Mouse (Mus musculus) testis, adult 2 months (tissue): ENCODE measurements around the gene Vwa3b. TPM values are rescaled to one million over a fixed set of nuclear protein-coding genes. Genes with fewer than 3 reads are reported as not detected.

ENCODE experiments used
- H3K27ac ChIP-seq: fragments of 200-500 bp; 2 replicates; pipeline ENCODE4 v1.5.1; 2012; ENCODE audit warnings: low read depth, low read length; ENCODE audit not compliant: control insufficient read depth, insufficient read depth
- H3K27me3 ChIP-seq: fragments of 200-500 bp; 2 replicates; pipeline ENCODE4 v1.6.1; 2012; ENCODE audit warnings: mild to moderate bottlenecking, low read length, moderate library complexity; ENCODE audit not compliant: control insufficient read depth, insufficient read depth
- H3K36me3 ChIP-seq: fragments of 200-500 bp; 2 replicates; pipeline ENCODE4 v1.6.1; 2012; ENCODE audit warnings: mild to moderate bottlenecking, low read length; ENCODE audit not compliant: control insufficient read depth, insufficient read depth
- H3K4me1 ChIP-seq: fragments of 200-500 bp; 2 replicates; pipeline ENCODE4 v1.6.1; 2012; ENCODE audit warnings: low read length; ENCODE audit not compliant: control insufficient read depth, insufficient read depth
- H3K4me3 ChIP-seq: fragments of 200-500 bp; 2 replicates; pipeline ENCODE4 v1.5.1; 2012; ENCODE audit warnings: low read depth, mild to moderate bottlenecking, low read length, moderate library complexity, mixed read lengths; ENCODE audit not compliant: control insufficient read depth
- CTCF ChIP-seq: fragments of 200-500 bp; IDR thresholded peaks from 2 replicates; pipeline ENCODE4 v1.5.1; 2012; ENCODE audit warnings: low read depth, mild to moderate bottlenecking, inconsistent platforms, low read length, moderate library complexity; ENCODE audit not compliant: control insufficient read depth, insufficient read depth, insufficient replicate concordance
- POLR2A ChIP-seq: fragments of 200-500 bp; IDR thresholded peaks from 2 replicates; pipeline ENCODE4 v1.6.1; 2012; ENCODE audit warnings: low read depth, mild to moderate bottlenecking, inconsistent platforms, low read length, moderate library complexity; ENCODE audit not compliant: control insufficient read depth
- polyA plus RNA-seq: library from polyadenylated mRNA; depleted of rRNA; stranded (reverse); fragments of >200 nt; gene quantifications from 2 replicates; pipeline ENCODE4 v1.2.3, GENCODE M21; 2012

The Vwa3b gene
- polyA plus RNA-seq, 1 experiment = 219 TPM

DNA sequence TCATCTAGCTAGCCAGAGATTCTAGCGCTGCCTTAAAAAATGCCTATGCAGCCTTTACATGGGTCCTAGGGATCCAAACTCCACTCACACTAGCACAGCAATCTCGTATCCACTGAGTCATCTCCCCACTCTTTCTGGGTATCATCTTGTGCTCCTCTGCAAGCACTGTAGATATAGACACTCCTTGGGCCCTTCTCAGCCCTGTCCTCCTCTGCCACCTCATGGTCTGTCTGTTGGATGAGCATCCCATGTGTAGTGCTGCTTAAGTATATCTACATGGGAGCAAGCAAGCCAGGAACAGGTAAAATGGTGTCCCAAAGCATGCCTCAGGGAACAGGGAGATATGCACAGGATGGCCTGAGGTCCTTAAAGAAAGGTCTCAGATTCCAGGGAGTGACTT, 151.5 kb downstream of the Vwa3b start:
- no peaks in the 10 kb centered on the region for H3K36me3 ChIP-seq
- no peak overlapping the region for H3K27ac ChIP-seq
- H3K4me1 ChIP-seq = no peaks in the 10 kb centered on the region
- no peak overlapping the region for H3K4me3 ChIP-seq
- no peaks in the 10 kb centered on the region for H3K27me3 ChIP-seq
- TF ChIP-seq POLR2A = no peak
- no peak for TF ChIP-seq CTCF

DNA sequence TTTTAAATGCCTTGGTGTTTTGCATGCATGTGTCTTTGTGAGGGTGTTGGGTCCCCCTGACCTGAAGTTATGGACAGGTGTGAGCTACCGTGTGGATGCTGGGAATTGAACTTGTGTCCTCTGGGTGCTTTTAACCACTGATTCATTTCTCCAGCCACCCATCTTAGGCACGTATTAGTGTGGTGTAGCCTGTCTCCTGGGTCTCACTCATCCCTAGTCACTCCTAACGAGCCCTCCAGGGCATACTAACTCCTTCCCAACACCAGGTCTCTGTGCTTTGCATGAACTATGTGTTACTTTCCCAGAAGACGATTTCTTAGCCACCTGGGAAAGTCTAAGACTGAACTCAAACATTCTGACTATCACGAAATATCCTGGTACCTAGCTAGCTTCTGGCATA, 153.5 kb downstream of the Vwa3b start:
- Histone ChIP-seq H3K27me3 (no peaks in the 10 kb centered on the region), H3K4me1 (no peaks in the 10 kb centered on the region), H3K27ac (no peak overlapping the region), H3K4me3 (no peak overlapping the region), H3K36me3 (no peaks in the 10 kb centered on the region)
- TF ChIP-seq CTCF (no peak), POLR2A (no peak)

- Histone ChIP-seq H3K4me3 (no peak overlapping the region), H3K27ac (no peak overlapping the region), H3K27me3 (no peaks in the 10 kb centered on the region), H3K36me3 (no peaks in the 10 kb centered on the region), H3K4me1 (no peaks in the 10 kb centered on the region; the same call in 1 of the 2 replicates)
- TF ChIP-seq POLR2A = no peak
- no peak for TF ChIP-seq CTCF
Observed at GRCm38 (mm10) chr1:37187050-37187449, 160.7 kb downstream of the Vwa3b start.

DNA sequence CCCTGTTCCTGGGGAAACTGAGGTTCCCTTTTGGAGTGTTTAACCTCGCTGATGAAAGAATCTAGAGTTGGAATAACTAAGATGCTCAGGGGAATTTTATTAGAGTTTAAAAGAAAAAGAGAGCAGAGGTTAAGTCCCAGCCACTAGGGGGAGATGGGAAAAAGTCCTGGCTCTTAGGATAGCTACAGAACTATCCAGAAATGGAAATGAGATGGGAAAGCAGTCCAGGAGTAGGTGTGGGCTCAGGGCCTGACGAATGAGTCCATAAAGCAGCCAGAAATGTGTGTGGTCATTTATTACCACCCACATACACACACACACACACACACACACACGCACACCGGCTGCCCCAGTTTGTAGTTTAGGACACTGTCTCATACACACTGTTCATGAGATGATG, 168.2 kb downstream of the Vwa3b start:
- Histone ChIP-seq H3K4me1 (peaks cover 7% of the 10 kb centered on the region), H3K27ac (no peak overlapping the region), H3K4me3 (no peak overlapping the region), H3K36me3 (no peaks in the 10 kb centered on the region), H3K27me3 (no peaks in the 10 kb centered on the region)
- TF ChIP-seq POLR2A (no peak), CTCF (no peak)

- Histone ChIP-seq H3K4me1 (peaks cover 7% of the 10 kb centered on the region), H3K27me3 (no peaks in the 10 kb centered on the region), H3K36me3 (no peaks in the 10 kb centered on the region), H3K4me3 (no peak overlapping the region), H3K27ac (no peak overlapping the region)
- no peak for TF ChIP-seq POLR2A
- TF ChIP-seq CTCF = no peak
Observed at GRCm38 (mm10) chr1:37201406-37201805, 175.0 kb downstream of the Vwa3b start.

GRCm38 (mm10) chr1:37207743-37208142, 181.3 kb downstream of the Vwa3b start:
- no peaks in the 10 kb centered on the region for H3K27me3 ChIP-seq
- TF ChIP-seq CTCF (no peak), POLR2A (no peak)
- no peak overlapping the region for H3K27ac ChIP-seq
- H3K36me3 ChIP-seq = no peaks in the 10 kb centered on the region
- no peak overlapping the region for H3K4me3 ChIP-seq
- no peaks in the 10 kb centered on the region for H3K4me1 ChIP-seq

GRCm38 (mm10) chr1:37212375-37212774, 186.0 kb downstream of the Vwa3b start:
- no peaks in the 10 kb centered on the region for H3K27me3 ChIP-seq
- no peaks in the 10 kb centered on the region for H3K36me3 ChIP-seq
- H3K27ac ChIP-seq = no peak overlapping the region
- no peaks in the 10 kb centered on the region for H3K4me1 ChIP-seq
- no peak overlapping the region for H3K4me3 ChIP-seq
- TF ChIP-seq CTCF (no peak), POLR2A (no peak)

- Histone ChIP-seq H3K36me3 (no peaks in the 10 kb centered on the region), H3K4me1 (no peaks in the 10 kb centered on the region; the same call in 1 of the 2 replicates)
- TF ChIP-seq POLR2A (no peak), CTCF (no peak)
Observed at GRCm38 (mm10) chr1:37214144-37214543, 187.7 kb downstream of the Vwa3b start, which contains the start of gene Cnga3. Cnga3 (plus strand) TSS chr1:37214434.

More at GRCm38 (mm10) chr1:37214144-37214543, 187.7 kb downstream of the Vwa3b start, which contains the start of gene Cnga3:
- no peaks in the 10 kb centered on the region for H3K27me3 ChIP-seq
- H3K4me3 ChIP-seq = no peak within 1 kb of the TSS
- no peak within 1 kb of the TSS for H3K27ac ChIP-seq
